Mouse (Mus musculus) lung, postnatal 0 days (tissue): ENCODE results near the gene Wbp11.

ENCODE experiments used
- CTCF ChIP-seq: IDR thresholded peaks from 2 replicates; pipeline ENCODE4 v1.5.1; 2016; ENCODE audit warnings: antibody characterized with exemption, mild to moderate bottlenecking
- EP300 ChIP-seq: IDR thresholded peaks from 2 replicates; pipeline ENCODE4 v1.6.1; 2016; ENCODE audit warnings: antibody characterized with exemption, mild to moderate bottlenecking, control low read depth

DNA sequence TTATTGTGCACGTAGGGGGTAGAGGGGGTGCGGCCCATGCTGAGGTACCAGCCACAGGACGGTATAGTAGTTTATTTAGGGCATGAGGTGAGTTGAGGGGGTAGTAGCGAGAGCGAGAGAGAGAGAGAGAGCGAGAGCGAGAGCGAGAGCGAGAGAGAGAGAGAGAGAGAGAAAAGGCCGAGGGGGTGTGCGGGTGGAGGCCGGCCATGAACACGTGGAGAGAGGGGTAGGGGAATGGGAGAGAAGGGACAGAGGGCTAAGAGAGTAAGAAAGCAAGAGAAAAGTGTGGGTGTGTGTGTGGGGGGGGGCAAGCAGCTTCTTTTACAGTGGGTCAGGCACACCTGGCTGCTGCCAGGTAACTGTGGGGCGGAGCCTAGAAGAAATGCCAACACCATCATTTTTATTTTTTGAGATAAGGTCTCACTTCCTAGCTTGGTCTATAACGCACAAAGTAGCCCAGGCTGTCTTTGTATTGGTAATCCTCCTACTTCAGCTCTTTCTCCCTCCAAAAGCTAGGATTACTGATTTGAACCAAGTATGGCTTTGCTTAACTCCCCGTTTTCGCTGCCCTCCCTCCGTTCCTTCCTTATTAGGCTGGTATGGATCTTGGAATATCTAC, 20.5 kb downstream of the Wbp11 start:
- no peak for TF ChIP-seq CTCF
- no peak for TF ChIP-seq EP300
